Mouse (Mus musculus): Measurements from ENCODE around the gene Cebpe.

The Cebpe gene

GRCm38 (mm10) chr14:54669381-54669780 lies 42.6 kb downstream of the Cebpe start:
- peak; percentile 47 to 68 for DNase-seq

DNA sequence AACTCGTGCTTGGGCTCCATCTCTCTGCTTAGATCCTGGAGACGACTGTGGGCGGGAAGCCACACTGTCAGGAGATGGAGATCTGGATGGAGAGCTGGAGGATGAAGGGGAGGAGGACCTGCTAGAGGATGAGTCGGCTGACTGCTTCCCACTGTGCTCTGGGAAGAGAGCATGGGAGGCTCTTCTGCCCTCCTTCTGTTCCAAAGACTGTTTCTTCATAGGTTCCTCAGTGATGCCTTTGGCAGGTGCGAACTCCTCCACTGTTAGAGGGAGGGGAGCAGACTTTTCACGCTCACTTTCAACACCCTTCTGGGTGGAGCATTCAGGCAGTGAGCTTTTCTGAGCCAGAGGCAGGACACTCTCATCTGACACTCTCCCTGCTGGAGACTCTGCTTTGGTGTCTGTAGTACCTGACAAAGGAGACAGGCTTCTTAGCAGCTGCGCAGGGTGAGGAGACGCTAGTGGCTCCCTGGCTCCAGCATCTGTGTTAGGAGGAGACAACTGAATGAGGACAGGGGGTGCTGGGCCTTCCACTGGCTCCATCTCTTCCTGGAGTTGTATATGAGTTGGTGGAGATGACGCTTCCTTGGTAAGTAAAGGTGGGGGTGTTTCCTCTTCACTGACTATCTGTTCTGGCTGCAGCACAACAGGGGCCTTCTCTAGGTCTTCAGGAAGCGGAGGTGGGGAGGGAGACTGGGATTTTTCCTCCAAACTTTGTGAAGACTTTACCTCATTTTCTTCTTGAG lies 47.3 kb downstream of the Cebpe start:
- DNase-seq: no peak

All from cerebellum, postnatal 25 days (tissue).